Comparison of ENCODE assay signal across 17 mouse cellular contexts in the genomic region with DNA sequence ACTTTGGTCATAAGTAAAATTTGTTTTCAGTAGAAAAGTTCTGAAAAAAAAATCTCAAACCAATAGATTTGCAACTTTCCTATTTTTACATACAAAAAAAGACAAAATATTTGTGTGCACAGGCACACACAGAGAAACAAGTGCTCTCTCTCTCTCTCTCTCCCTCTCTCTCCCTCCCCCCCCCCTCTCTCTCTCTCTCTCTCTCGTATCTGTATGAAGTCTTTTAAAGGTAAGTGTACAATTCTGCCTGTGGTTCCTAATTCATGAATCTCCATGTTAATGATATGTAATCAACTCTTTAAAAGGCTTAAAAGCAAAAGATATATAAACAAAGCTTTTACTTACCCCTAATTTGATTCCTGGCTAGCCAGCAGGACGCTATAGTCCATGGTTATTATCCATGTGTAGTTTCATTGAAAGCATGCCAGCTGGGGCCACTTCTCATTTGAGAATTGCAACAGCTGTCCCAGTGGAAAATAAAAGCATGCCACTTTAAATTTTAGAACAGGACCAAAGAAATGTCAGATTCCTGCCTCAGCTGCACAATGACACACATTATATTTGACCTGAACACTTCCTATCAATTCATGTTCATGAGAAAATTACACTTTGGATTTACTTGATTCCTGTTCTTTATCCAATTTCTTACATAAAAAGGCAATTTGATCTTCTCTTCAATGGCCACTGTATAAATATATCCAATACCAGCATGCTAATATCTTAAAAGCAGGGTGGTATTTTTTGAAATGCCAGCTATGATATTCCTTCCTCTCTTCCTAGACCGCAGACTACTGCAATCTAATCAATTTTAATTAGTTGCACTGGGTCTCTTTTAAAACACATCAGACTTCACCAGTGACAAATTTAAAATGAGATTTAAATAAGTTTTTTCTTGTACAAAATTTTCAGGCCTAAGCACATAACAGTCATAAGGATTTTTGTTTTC.
DNase-seq lines count a peak whose midpoint lies in the region; ATAC-seq and TF ChIP-seq lines count a peak whose summit lies in the region.
"Had no signal": no experiment of that assay in that cellular context is flagged by ENCODE, and none has a peak within 500 bp of the region (broad histone marks: within the 10 kb centered on the region; RNA-seq: fewer than 3 reads in every experiment).

No protein-coding gene starts in this region.

- H3K9ac ChIP-seq in neural tube, embryonic 11.5 days (ENCODE audit: low read length), result no peak overlapping the region
- no peak overlapping the region for H3K9ac ChIP-seq in neural tube, embryonic 15.5 days (replicated peaks)
- no peak overlapping the region for H3K9ac ChIP-seq in forebrain, postnatal 0 days
- no peak overlapping the region for H3K9ac ChIP-seq in kidney, embryonic 15.5 days
- H3K9ac ChIP-seq: heart, embryonic 15.5 days; limb, embryonic 13.5 days had no signal

- H3K9me3 ChIP-seq in heart, embryonic 10.5 days, result no peaks in the 10 kb centered on the region
- H3K9me3 ChIP-seq in neural tube, embryonic 11.5 days (ENCODE audit: control insufficient read depth, low read length), result no peaks in the 10 kb centered on the region
- H3K9me3 ChIP-seq in neural tube, embryonic 15.5 days (replicated peaks), result no peaks in the 10 kb centered on the region
- no peaks in the 10 kb centered on the region for H3K9me3 ChIP-seq in forebrain, postnatal 0 days (ENCODE audit: low read length)
- no peaks in the 10 kb centered on the region for H3K9me3 ChIP-seq in kidney, embryonic 15.5 days (replicated peaks)
- H3K9me3 ChIP-seq: heart, embryonic 15.5 days; limb, embryonic 13.5 days had no signal

- H3K27ac ChIP-seq in heart, embryonic 10.5 days, result no peak overlapping the region
- no peak overlapping the region for H3K27ac ChIP-seq in neural tube, embryonic 11.5 days (ENCODE audit: low read depth, low read length)
- no peak overlapping the region for H3K27ac ChIP-seq in neural tube, embryonic 15.5 days (replicated peaks)
- H3K27ac ChIP-seq in forebrain, postnatal 0 days (ENCODE audit: low read depth, low read length), result no peak overlapping the region
- H3K27ac ChIP-seq in kidney, embryonic 15.5 days, result no peak overlapping the region
- H3K27ac ChIP-seq: heart, embryonic 15.5 days; limb, embryonic 13.5 days had no signal

- peak; percentile 76 for ATAC-seq in neural tube, embryonic 11.5 days (ENCODE audit: insufficient read depth, low FRiP score, low TSS enrichment)
- no peak for ATAC-seq in neural tube, embryonic 15.5 days (ENCODE audit: low FRiP score)
- ATAC-seq in forebrain, postnatal 0 days, result peak; percentile 40; the same call in 1 of the 2 replicates
- ATAC-seq in kidney, embryonic 15.5 days (replicated peaks; ENCODE audit: low FRiP score), result no peak
- ATAC-seq: Patski had no signal

- H3K4me2 ChIP-seq in neural tube, embryonic 11.5 days (ENCODE audit: low read depth), result no peak overlapping the region
- no peak overlapping the region for H3K4me2 ChIP-seq in neural tube, embryonic 15.5 days
- H3K4me2 ChIP-seq in forebrain, postnatal 0 days (ENCODE audit: low read depth), result no peak overlapping the region
- H3K4me2 ChIP-seq in kidney, embryonic 15.5 days, result no peak overlapping the region
- H3K4me2 ChIP-seq: heart, embryonic 15.5 days; limb, embryonic 13.5 days had no signal

- DNase-seq in heart, adult 11 months, result peak; percentile 74
- DNase-seq in heart, embryonic 10.5 days (ENCODE audit: low spot score), result no peak
- DNase-seq in neural tube, embryonic 11.5 days (ENCODE audit: low spot score), result peak; percentile 19
- peak; percentile 48 for DNase-seq in forebrain, postnatal 0 days
- no peak for DNase-seq in right cerebral cortex, postnatal 4 days
- DNase-seq in heart, postnatal 36 days, result no peak
- DNase-seq: B cell, adult 2 months; cerebellum, adult 11 months; kidney, adult 8-10 months; layer of hippocampus, postnatal 36 days; lung, adult 18-20 months had no signal

- H3K27me3 ChIP-seq in heart, embryonic 10.5 days (ENCODE audit: insufficient read depth, poor library complexity, severe bottlenecking), result no peaks in the 10 kb centered on the region
- no peaks in the 10 kb centered on the region for H3K27me3 ChIP-seq in neural tube, embryonic 11.5 days (ENCODE audit: control insufficient read depth, insufficient read depth, low read length)
- no peaks in the 10 kb centered on the region for H3K27me3 ChIP-seq in neural tube, embryonic 15.5 days (replicated peaks)
- no peaks in the 10 kb centered on the region for H3K27me3 ChIP-seq in forebrain, postnatal 0 days (ENCODE audit: insufficient read depth, low read length)
- H3K27me3 ChIP-seq in kidney, embryonic 15.5 days, result no peaks in the 10 kb centered on the region
- H3K27me3 ChIP-seq: heart, embryonic 15.5 days; limb, embryonic 13.5 days; Patski had no signal

- 65% methylated on average over 3 of the region's 3 CpGs for WGBS in heart, embryonic 10.5 days
- WGBS in neural tube, embryonic 11.5 days, result 44% methylated on average over 3 of the region's 3 CpGs
- WGBS in neural tube, embryonic 15.5 days, result 19% methylated on average over 3 of the region's 3 CpGs
- 12% methylated on average over 3 of the region's 3 CpGs for WGBS in forebrain, postnatal 0 days
- 66% methylated on average over 3 of the region's 3 CpGs for WGBS in kidney, embryonic 15.5 days

- intact Hi-C loops in heart, postnatal 36 days (cut with DNase I), result no loop called here

- no peak for TF ChIP-seq CTCF in forebrain, postnatal 0 days (IDR thresholded peaks at IDR 0.05; ENCODE audit: low read depth)

- H3K4me1 ChIP-seq in heart, embryonic 10.5 days, result no peaks in the 10 kb centered on the region
- no peaks in the 10 kb centered on the region for H3K4me1 ChIP-seq in neural tube, embryonic 11.5 days (ENCODE audit: control insufficient read depth, insufficient read depth, low read length)
- no peaks in the 10 kb centered on the region for H3K4me1 ChIP-seq in neural tube, embryonic 15.5 days
- no peaks in the 10 kb centered on the region for H3K4me1 ChIP-seq in forebrain, postnatal 0 days (ENCODE audit: insufficient read depth)
- no peaks in the 10 kb centered on the region for H3K4me1 ChIP-seq in kidney, embryonic 15.5 days
- H3K4me1 ChIP-seq: heart, embryonic 15.5 days; limb, embryonic 13.5 days had no signal

- no peak overlapping the region for H3K4me3 ChIP-seq in heart, embryonic 10.5 days
- no peak overlapping the region for H3K4me3 ChIP-seq in neural tube, embryonic 11.5 days (ENCODE audit: low read depth, low read length)
- H3K4me3 ChIP-seq in neural tube, embryonic 15.5 days (replicated peaks), result no peak overlapping the region
- no peak overlapping the region for H3K4me3 ChIP-seq in forebrain, postnatal 0 days (ENCODE audit: low read depth, low read length)
- H3K4me3 ChIP-seq in kidney, embryonic 15.5 days (replicated peaks), result no peak overlapping the region
- H3K4me3 ChIP-seq: heart, embryonic 15.5 days; limb, embryonic 13.5 days; myocyte had no signal

- no peaks in the 10 kb centered on the region for H3K36me3 ChIP-seq in heart, embryonic 10.5 days
- H3K36me3 ChIP-seq in neural tube, embryonic 11.5 days (ENCODE audit: control insufficient read depth, insufficient read depth, low read length), result no peaks in the 10 kb centered on the region
- no peaks in the 10 kb centered on the region for H3K36me3 ChIP-seq in neural tube, embryonic 15.5 days
- no peaks in the 10 kb centered on the region for H3K36me3 ChIP-seq in forebrain, postnatal 0 days (ENCODE audit: insufficient read depth)
- H3K36me3 ChIP-seq in kidney, embryonic 15.5 days, result no peaks in the 10 kb centered on the region
- H3K36me3 ChIP-seq: heart, embryonic 15.5 days; limb, embryonic 13.5 days had no signal

Comparison
In these comparisons a context has a peak if more than half of its experiments do, and no peak if none do; other contexts are left out.
1. DNase-seq: peak in heart, adult 11 months (single experiment), neural tube, embryonic 11.5 days (single experiment) and forebrain, postnatal 0 days (single experiment); none in heart, embryonic 10.5 days (single experiment), right cerebral cortex, postnatal 4 days (single experiment) and heart, postnatal 36 days (0 of 2).
2. ATAC-seq: peak in neural tube, embryonic 11.5 days (single experiment) and forebrain, postnatal 0 days (single experiment); none in neural tube, embryonic 15.5 days (single experiment) and kidney, embryonic 15.5 days (single experiment).